Mouse (Mus musculus): ENCODE results near the gene Ttc7. TPM values are rescaled to one million over a fixed set of nuclear protein-coding genes. Genes with fewer than 3 reads are reported as not detected.

Gene Ttc7
- total and polyA plus RNA-seq, 3 experiments = 22.8 to 42.4 TPM; not detected in 1

DNA sequence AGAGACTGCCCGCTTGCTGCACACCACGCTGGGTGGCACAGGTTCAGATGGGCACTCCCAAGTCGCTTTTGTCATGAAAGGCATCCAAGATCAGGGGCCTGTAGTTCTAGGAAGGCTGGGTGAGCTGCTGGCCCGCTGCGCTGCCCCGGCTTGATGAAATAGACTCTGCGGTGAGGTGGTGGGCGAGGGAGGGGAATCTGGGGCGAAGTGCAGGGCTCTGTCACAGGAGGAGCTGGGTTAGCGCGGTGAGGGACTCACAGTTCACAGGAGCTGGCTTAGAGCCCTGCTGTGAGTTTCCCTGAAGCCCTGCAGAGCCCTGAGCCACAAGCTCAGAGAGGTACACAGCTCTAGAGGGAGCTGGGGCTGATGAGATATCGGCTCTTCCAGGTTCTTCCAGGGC lies 5.4 kb downstream of the Ttc7 start (continued):
- no peak for TF ChIP-seq CTCF (IDR thresholded peaks at IDR 0.05 in 2 of 3, conservative IDR thresholded peaks at IDR 0.05 in 1 of 3; ENCODE audit: control insufficient read depth in 1 of 3, insufficient read depth in 1 of 3, low read depth in 2 of 3, low read length in 3 of 3, poor library complexity in 1 of 3, severe bottlenecking in 1 of 3)

DNA sequence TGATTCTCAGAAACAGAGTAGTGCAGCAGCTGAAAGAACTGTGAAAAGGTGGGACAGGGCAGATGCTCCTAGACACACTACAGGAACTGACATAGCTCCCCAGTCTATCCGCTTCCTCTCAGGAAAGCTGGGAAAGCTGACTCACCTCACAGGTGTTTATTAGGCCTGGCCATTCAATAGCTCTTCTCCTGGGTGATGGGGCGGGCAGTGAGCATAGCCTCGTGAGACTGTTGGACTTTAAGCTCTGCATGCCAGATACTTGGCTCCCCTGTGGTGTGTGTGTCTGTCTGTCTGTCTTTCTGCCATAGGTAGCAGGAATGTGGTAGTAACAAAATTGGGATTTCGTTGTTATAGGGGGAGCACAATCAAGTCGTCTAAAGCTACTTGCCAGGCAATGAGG lies 6.7 kb downstream of the Ttc7 start:
- Histone ChIP-seq H3K4me3 (ENCODE audit: control insufficient read depth in 1 of 2, insufficient read depth in 1 of 2, low read depth in 2 of 2, low read length in 2 of 2) (no peak overlapping the region), H3K9me3 (replicated peaks; ENCODE audit: insufficient read depth, low read length) (no peaks in the 10 kb centered on the region), H3K9ac (ENCODE audit: control insufficient read depth, low read depth, low read length, poor library complexity, severe bottlenecking) (no peak overlapping the region), H3K79me2 (ENCODE audit: control insufficient read depth, insufficient read depth, low read length, poor library complexity) (peaks cover under 1% of the 10 kb centered on the region; the same call in 1 of the 2 replicates), H3K36me3 (ENCODE audit: control insufficient read depth in 1 of 2, insufficient read depth in 2 of 2, low read length in 2 of 2) (no peaks in the 10 kb centered on the region; a peak in 1 of 4 replicates), H3K27me3 (ENCODE audit: control insufficient read depth in 1 of 2, insufficient read depth in 2 of 2, low read length in 2 of 2) (no peaks in the 10 kb centered on the region), H3K27ac (ENCODE audit: control insufficient read depth, low read depth, low read length) (no peak overlapping the region), H3K4me1 (ENCODE audit: control insufficient read depth in 1 of 2, insufficient read depth in 2 of 2, low read length in 2 of 2) (0 out of 4 replicates have a peak, but pooled peaks cover 0 to under 1% of the 10 kb centered on the region in 2 experiments)
- no peak for TF ChIP-seq TCF12 (IDR thresholded peaks at IDR 0.05; ENCODE audit: low read depth, low read length)
- TF ChIP-seq HCFC1 (IDR thresholded peaks at IDR 0.05; ENCODE audit: low read depth, low read length) = no peak
- TF ChIP-seq GABPA (IDR thresholded peaks at IDR 0.05; ENCODE audit: low read depth, low read length) = no peak
- TF ChIP-seq TAL1 (IDR thresholded peaks at IDR 0.05; ENCODE audit: low read length) = no peak
- no peak for TF ChIP-seq POLR2A (IDR thresholded peaks at IDR 0.05; ENCODE audit: control insufficient read depth in 1 of 2, insufficient read depth in 1 of 2, low read depth in 1 of 2, low read length in 2 of 2, poor library complexity in 1 of 2)
- no peak for TF ChIP-seq ZNF384 (IDR thresholded peaks at IDR 0.05; ENCODE audit: low read depth, low read length)
- no peak for TF ChIP-seq JUND (IDR thresholded peaks at IDR 0.05; ENCODE audit: low read depth, low read length)
- no peak for TF ChIP-seq RAD21 (IDR thresholded peaks at IDR 0.05; ENCODE audit: low read depth, low read length)
- TF ChIP-seq MAFK (IDR thresholded peaks at IDR 0.05; ENCODE audit: borderline replicate concordance, low read depth, low read length) = no peak
- TF ChIP-seq MAZ (IDR thresholded peaks at IDR 0.05; ENCODE audit: low read depth, low read length) = no peak
- no peak for DNase-seq (ENCODE audit: low read depth, low spot score)

DNA sequence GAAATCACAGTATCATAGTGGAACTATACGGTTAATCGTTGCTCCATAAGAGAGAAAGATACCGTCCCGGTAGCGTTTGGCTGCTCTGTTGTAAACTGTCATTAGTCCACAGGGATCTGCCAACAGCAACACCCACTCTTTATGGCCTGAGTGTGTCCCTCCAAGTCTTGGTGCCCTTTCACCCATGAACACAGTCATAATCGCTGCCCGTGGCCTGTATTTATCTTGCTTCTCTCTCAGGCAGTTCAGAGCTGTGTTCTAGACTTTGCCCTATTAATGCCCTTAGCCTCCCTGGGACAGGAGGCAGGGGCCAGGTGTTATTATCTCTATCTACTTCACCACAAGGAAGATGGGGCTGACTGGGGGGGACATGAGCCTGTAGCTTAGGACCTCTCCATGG lies 8.4 kb downstream of the Ttc7 start:
- DNase-seq (ENCODE audit: low read depth, low spot score) = no peak
- H3K27me3 ChIP-seq (ENCODE audit: control insufficient read depth in 1 of 2, insufficient read depth in 2 of 2, low read length in 2 of 2) = no peaks in the 10 kb centered on the region

More for the DNA sequence above, 8.4 kb downstream of the Ttc7 start:
- H3K36me3 ChIP-seq (ENCODE audit: control insufficient read depth in 1 of 2, insufficient read depth in 2 of 2, low read length in 2 of 2) = peaks cover 0 to 5% of the 10 kb centered on the region in 2 experiments; a peak in 3 of 4 replicates
- no peaks in the 10 kb centered on the region for H3K9me3 ChIP-seq (replicated peaks; ENCODE audit: insufficient read depth, low read length)
- no peaks in the 10 kb centered on the region for H3K79me2 ChIP-seq (ENCODE audit: control insufficient read depth, insufficient read depth, low read length, poor library complexity)
- no peak overlapping the region for H3K4me3 ChIP-seq (ENCODE audit: control insufficient read depth in 1 of 2, insufficient read depth in 1 of 2, low read depth in 2 of 2, low read length in 2 of 2)
- TF ChIP-seq MXI1 (IDR thresholded peaks at IDR 0.05; ENCODE audit: low read depth, low read length) = no peak
- no peak for TF ChIP-seq CHD2 (IDR thresholded peaks at IDR 0.05; ENCODE audit: low read length)
- TF ChIP-seq ZNF384 (IDR thresholded peaks at IDR 0.05; ENCODE audit: low read depth, low read length) = no peak
- no peak for TF ChIP-seq USF2 (IDR thresholded peaks at IDR 0.05; ENCODE audit: borderline replicate concordance in 1 of 2, insufficient read depth in 1 of 2, low read depth in 1 of 2, low read length in 2 of 2)
- no peak for TF ChIP-seq UBTF (IDR thresholded peaks at IDR 0.05; ENCODE audit: borderline replicate concordance, insufficient read depth, low read depth, low read length)
- TF ChIP-seq KAT2A (conservative IDR thresholded peaks at IDR 0.05; ENCODE audit: low read depth, low read length) = no peak
- TF ChIP-seq POLR2AphosphoS5 (IDR thresholded peaks at IDR 0.05; ENCODE audit: borderline replicate concordance, low read depth, low read length) = no peak
- TF ChIP-seq JUND (IDR thresholded peaks at IDR 0.05; ENCODE audit: low read depth, low read length) = no peak
- no peak for TF ChIP-seq ELF1 (IDR thresholded peaks at IDR 0.05; ENCODE audit: low read depth, low read length)
- TF ChIP-seq TCF12 (IDR thresholded peaks at IDR 0.05; ENCODE audit: low read depth, low read length) = no peak
- TF ChIP-seq RAD21 (IDR thresholded peaks at IDR 0.05; ENCODE audit: low read depth, low read length) = no peak
- H3K4me1 ChIP-seq (ENCODE audit: control insufficient read depth in 1 of 2, insufficient read depth in 2 of 2, low read length in 2 of 2) = peaks cover 0 to 6% of the 10 kb centered on the region in 2 experiments; a peak in 2 of 4 replicates
- no peak overlapping the region for H3K27ac ChIP-seq (ENCODE audit: control insufficient read depth, low read depth, low read length)
- no peak overlapping the region for H3K9ac ChIP-seq (ENCODE audit: control insufficient read depth, low read depth, low read length, poor library complexity, severe bottlenecking)

Measured in MEL (cell line).